14 mouse cellular contexts compared by ENCODE assay signal in genomic region chr1:158400898-158401297, GRCm38 (mm10). TPM values are rescaled to one million over a fixed set of nuclear protein-coding genes. Genes with fewer than 3 reads are reported as not detected.
"Had no signal": no experiment of that assay in that cellular context is flagged by ENCODE, and none has a peak within 500 bp of the region (broad histone marks: within the 10 kb centered on the region; RNA-seq: fewer than 3 reads in every experiment).

No protein-coding gene starts in this region.

- H3K36me3 ChIP-seq: limb, embryonic 13.5 days; midbrain, embryonic 10.5 days; midbrain, embryonic 15.5 days; stomach, embryonic 15.5 days had no signal

- ATAC-seq: midbrain, embryonic 15.5 days had no signal

- H3K27ac ChIP-seq: limb, embryonic 13.5 days; liver, embryonic 14.5 days; midbrain, embryonic 10.5 days; midbrain, embryonic 15.5 days; stomach, embryonic 15.5 days had no signal

- H3K9ac ChIP-seq: limb, embryonic 13.5 days; liver, embryonic 14.5 days; midbrain, embryonic 15.5 days; stomach, embryonic 15.5 days had no signal

- H3K4me2 ChIP-seq: limb, embryonic 13.5 days; midbrain, embryonic 15.5 days; stomach, embryonic 15.5 days had no signal

- H3K4me3 ChIP-seq: limb, embryonic 13.5 days; midbrain, embryonic 10.5 days; midbrain, embryonic 15.5 days; stomach, embryonic 15.5 days had no signal

- H3K27me3 ChIP-seq: limb, embryonic 13.5 days; midbrain, embryonic 15.5 days; stomach, embryonic 15.5 days had no signal

- H3K4me1 ChIP-seq: stomach, embryonic 15.5 days had no signal

- DNase-seq: kidney, postnatal 14 days; left cerebral cortex, postnatal 4 days; lung, adult 18-20 months; lung, postnatal 4 days; right cerebral cortex, postnatal 14 days; thymus, adult 2 months; thymus, postnatal 36 days had no signal

- H3K9me3 ChIP-seq: limb, embryonic 13.5 days; midbrain, embryonic 10.5 days; midbrain, embryonic 15.5 days; stomach, embryonic 15.5 days had no signal

RNA-seq across cellular contexts. Expression of gene Astn1, which starts 38.8 kb away (rescaled TPM):
- total RNA-seq: megakaryocyte, adult 5-6 weeks had no signal

RNA-seq across cellular contexts. Expression of gene Brinp2, which starts 44.8 kb away (rescaled TPM):
- total RNA-seq: liver, adult 2 months; megakaryocyte, adult 5-6 weeks had no signal
- polyA plus RNA-seq: liver, adult 2 months; liver, embryonic 14.5 days had no signal
